Mouse (Mus musculus) heart, embryonic 10.5 days (tissue): ENCODE data around the gene Ehbp1. TPM values are rescaled to one million over a fixed set of nuclear protein-coding genes. Genes with fewer than 3 reads are reported as not detected.

Experiments
- DNase-seq: peaks from one replicate; pipeline ENCODE4 v3.0.0-alpha.2; 2017; ENCODE audit warnings: low spot score
- H3K27ac ChIP-seq: fragments of 300-500 bp; sonication (generic); 2 replicates; pipeline ENCODE4 v1.5.1; 2016; ENCODE audit warnings: mild to moderate bottlenecking
- H3K27me3 ChIP-seq: fragments of 300-500 bp; sonication (generic); 2 replicates; pipeline ENCODE4 v1.6.1; 2016; ENCODE audit warnings: mild to moderate bottlenecking; ENCODE audit not compliant: poor library complexity, insufficient read depth, severe bottlenecking
- H3K36me3 ChIP-seq: fragments of 300-500 bp; sonication (generic); 2 replicates; pipeline ENCODE4 v1.6.1; 2016; ENCODE audit warnings: mild to moderate bottlenecking, moderate library complexity
- H3K4me1 ChIP-seq: fragments of 300-500 bp; sonication (generic); 2 replicates; pipeline ENCODE4 v1.6.1; 2016; ENCODE audit warnings: mild to moderate bottlenecking
- H3K4me3 ChIP-seq: fragments of 300-500 bp; sonication (generic); 2 replicates; pipeline ENCODE4 v1.5.1; 2016; ENCODE audit warnings: mild to moderate bottlenecking, moderate library complexity
- H3K9me3 ChIP-seq: fragments of 300-500 bp; sonication (generic); 2 replicates; pipeline ENCODE4 v1.6.1; 2016; ENCODE audit warnings: mild to moderate bottlenecking, moderate library complexity
- WGBS: fragments of 180-500 bp; shearing (Covaris S2); methylation state at CpG from one replicate; pipeline ENCODE4 v1.1.7; 2016; 5-methylcytosine and 5-hydroxymethylcytosine counted together
- polyA plus RNA-seq: library from polyadenylated mRNA; unstranded; fragments of >200 nt; fragmentation: Nextera tagmentation; extraction: Ambion mirVana; gene quantifications from 2 replicates; pipeline ENCODE4 v1.2.1, GENCODE M21; 2016

Ehbp1 gene
- polyA plus RNA-seq, 1 experiment from 2014 or later, result 10.6 TPM

DNA sequence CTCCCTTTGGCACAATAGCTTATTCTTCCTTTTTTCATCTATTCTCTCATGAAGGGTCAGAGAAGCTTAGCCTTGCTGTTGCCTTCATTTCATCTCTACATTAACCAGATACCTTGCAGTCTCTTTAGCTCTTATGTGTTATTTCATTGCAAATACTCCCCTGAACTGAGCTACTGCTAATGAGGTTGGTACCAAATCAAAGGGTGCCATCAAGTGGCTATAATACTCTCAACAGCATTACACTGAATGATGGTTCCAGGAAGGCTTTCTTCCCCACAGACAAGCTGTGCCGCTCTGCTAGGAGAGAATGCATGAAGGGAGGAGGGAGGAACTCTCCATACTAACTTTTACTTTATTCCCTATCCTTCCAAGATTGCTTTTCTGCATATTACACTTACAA lies 135.5 kb downstream of the Ehbp1 start:
- no peak overlapping the region for H3K27ac ChIP-seq
- no peaks in the 10 kb centered on the region for H3K4me1 ChIP-seq
- no peak for DNase-seq
- H3K4me3 ChIP-seq, result no peak overlapping the region
- whole genome bisulfite sequencing, result 48% methylated on average over 1 of the region's 1 CpGs
- H3K9me3 ChIP-seq, result no peaks in the 10 kb centered on the region
- H3K36me3 ChIP-seq, result no peaks in the 10 kb centered on the region
- no peaks in the 10 kb centered on the region for H3K27me3 ChIP-seq

DNA sequence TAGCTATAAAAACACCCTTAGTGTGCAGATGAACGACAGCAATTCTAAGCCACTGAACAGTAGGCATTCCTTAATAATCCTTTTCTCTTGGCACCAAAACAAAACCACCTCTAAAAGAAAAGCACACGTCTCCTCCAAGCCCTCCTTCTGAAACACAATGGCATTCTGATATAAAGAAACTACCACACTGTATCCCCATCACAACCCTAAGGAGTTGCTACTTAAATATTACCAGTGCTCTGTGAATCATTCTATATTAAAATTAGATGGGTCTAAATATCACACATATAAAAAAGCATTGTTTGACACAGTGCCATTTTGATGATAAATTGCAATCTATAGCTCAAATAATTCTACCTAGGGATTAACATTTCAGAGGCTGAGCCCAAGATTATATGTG lies 135.9 kb downstream of the Ehbp1 start:
- whole genome bisulfite sequencing, result 81% methylated on average over 2 of the region's 2 CpGs
- H3K4me1 ChIP-seq, result no peaks in the 10 kb centered on the region
- no peak overlapping the region for H3K27ac ChIP-seq
- H3K4me3 ChIP-seq, result no peak overlapping the region
- no peak for DNase-seq
- H3K27me3 ChIP-seq, result no peaks in the 10 kb centered on the region
- no peaks in the 10 kb centered on the region for H3K9me3 ChIP-seq
- no peaks in the 10 kb centered on the region for H3K36me3 ChIP-seq

DNA sequence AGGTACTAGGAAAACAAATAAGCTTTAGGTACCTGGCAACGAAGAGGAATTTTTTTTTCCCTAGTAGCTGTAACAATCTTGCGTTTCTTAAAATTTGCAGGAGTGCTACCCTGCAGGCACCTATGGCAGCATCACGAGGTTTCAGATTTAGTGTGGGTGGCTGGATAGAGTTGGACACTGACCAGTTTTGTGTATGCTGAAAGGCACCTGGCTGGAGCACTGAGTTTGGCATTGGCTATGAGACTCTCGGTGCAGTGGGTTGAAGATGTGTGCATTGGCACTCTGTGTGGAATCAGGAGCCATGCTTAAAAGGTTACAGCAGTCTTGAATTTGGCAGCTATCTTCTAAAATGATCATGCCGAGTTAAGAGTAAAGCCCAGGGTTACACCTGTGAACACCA lies 138.7 kb downstream of the Ehbp1 start:
- Histone ChIP-seq H3K4me1 (no peaks in the 10 kb centered on the region; the same call in 1 of the 2 replicates), H3K27me3 (no peaks in the 10 kb centered on the region), H3K36me3 (no peaks in the 10 kb centered on the region), H3K4me3 (no peak overlapping the region), H3K27ac (no peak overlapping the region), H3K9me3 (no peaks in the 10 kb centered on the region)
- WGBS, result 82% methylated on average over 5 of the region's 5 CpGs
- DNase-seq, result no peak

DNA sequence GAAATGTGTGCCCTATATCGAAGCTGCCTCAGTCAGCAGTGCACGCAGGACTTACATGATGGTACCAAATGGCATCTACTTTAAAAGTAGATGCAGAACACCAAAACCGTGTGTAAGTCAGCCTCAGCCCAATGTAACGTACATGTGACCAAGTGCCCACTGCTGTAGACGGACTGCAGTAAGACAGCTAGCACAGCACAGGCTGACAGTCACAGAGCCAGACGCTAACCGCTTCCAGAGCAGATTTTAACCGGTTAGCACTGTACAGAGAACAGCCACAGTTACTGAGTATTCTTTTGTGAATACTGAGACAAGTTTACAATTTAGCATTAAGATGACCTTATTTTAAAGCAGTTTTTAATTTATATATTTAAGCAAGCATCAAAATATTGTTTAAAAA lies 141.0 kb downstream of the Ehbp1 start:
- WGBS, result 85% methylated on average over 8 of the region's 8 CpGs
- no peaks in the 10 kb centered on the region; the same call in 1 of the 2 replicates for H3K4me1 ChIP-seq

DNA sequence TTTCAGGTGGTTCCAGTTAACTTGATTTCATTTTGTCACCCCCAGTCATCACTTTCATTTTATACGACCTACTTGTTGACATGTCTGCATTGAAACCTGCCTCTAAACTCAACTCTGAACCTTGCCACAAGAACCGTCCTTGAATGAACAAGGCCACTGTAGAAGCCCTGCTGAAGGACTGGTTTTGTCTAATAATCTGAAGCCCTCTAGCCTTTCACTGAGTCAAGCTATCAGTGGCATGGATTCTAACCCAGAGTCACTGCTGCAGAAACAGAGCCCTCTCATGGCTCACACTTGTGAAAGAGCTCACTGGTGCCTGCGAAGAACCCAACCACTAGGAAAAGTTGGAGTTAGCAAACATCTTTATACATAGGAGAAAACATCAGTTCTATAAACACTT lies 142.2 kb downstream of the Ehbp1 start:
- peaks cover 2% of the 10 kb centered on the region; the same call in 1 of the 2 replicates for H3K4me1 ChIP-seq

More for the DNA sequence above, 141.0 kb downstream of the Ehbp1 start:
- no peak overlapping the region for H3K27ac ChIP-seq
- H3K9me3 ChIP-seq, result no peaks in the 10 kb centered on the region
- no peak overlapping the region for H3K4me3 ChIP-seq
- DNase-seq, result no peak
- no peaks in the 10 kb centered on the region for H3K36me3 ChIP-seq
- H3K27me3 ChIP-seq, result no peaks in the 10 kb centered on the region

DNA sequence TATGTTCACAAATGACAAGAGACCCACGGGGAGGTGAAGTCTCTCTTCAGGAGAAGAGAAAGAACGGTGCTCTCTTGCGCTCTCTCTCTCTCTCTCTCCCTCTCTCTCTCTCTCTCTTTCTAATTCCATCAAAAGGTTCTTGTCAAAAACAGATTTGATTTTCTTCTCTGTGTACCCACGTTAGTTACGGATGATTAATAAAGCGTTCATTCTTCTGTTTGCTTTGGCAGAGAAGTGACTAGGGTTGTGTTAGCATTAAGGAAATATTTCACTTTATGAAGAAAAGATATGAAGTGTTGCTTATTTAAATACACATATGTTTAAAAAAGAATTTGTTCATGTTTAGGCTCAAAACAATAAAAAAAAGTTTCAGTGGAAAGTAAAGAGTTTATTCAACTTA lies 143.7 kb downstream of the Ehbp1 start:
- Histone ChIP-seq H3K4me3 (no peak overlapping the region), H3K36me3 (no peaks in the 10 kb centered on the region), H3K27ac (0 out of 2 replicates have a peak overlapping the region, but pooled peaks have one; percentile 29)

More for the DNA sequence above, 142.2 kb downstream of the Ehbp1 start:
- H3K27me3 ChIP-seq, result no peaks in the 10 kb centered on the region
- no peak for DNase-seq
- no peak overlapping the region for H3K4me3 ChIP-seq
- no peaks in the 10 kb centered on the region for H3K9me3 ChIP-seq
- H3K27ac ChIP-seq, result no peak overlapping the region
- no peaks in the 10 kb centered on the region for H3K36me3 ChIP-seq
- WGBS, result 62% methylated on average over 3 of the region's 3 CpGs

DNA sequence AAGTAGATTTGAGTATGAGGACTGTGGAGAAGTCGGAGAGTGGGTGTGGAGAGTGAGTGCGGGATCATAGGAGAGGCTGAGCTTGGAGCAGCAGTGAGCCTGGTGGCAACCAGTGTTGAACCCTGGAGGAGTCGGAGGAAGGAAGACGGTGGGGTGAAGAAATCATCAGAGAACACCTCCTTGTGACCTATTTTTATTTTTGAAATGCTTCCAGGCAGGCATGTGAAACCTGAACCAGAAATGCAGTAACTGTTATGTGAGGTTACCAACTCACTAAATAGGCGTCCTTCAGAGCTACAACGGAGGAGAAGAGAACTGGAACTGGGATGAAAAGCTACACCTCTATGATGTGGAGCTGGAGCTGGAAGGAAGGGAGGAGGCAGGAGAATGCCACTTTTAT lies 144.2 kb downstream of the Ehbp1 start:
- H3K36me3 ChIP-seq, result no peaks in the 10 kb centered on the region
- peaks cover 9% of the 10 kb centered on the region; the same call in 1 of the 2 replicates for H3K4me1 ChIP-seq
- no peak for DNase-seq
- H3K27me3 ChIP-seq, result no peaks in the 10 kb centered on the region
- H3K4me3 ChIP-seq, result no peak overlapping the region
- 0 out of 2 replicates have a peak overlapping the region, but pooled peaks have one; percentile 29 for H3K27ac ChIP-seq
- 66% methylated on average over 6 of the region's 6 CpGs for WGBS
- H3K9me3 ChIP-seq, result no peaks in the 10 kb centered on the region

More for the DNA sequence above, 143.7 kb downstream of the Ehbp1 start:
- Histone ChIP-seq H3K4me1 (peaks cover 9% of the 10 kb centered on the region; the same call in 1 of the 2 replicates), H3K9me3 (no peaks in the 10 kb centered on the region), H3K27me3 (no peaks in the 10 kb centered on the region)
- 80% methylated on average over 6 of the region's 6 CpGs for WGBS
- no peak for DNase-seq

DNA sequence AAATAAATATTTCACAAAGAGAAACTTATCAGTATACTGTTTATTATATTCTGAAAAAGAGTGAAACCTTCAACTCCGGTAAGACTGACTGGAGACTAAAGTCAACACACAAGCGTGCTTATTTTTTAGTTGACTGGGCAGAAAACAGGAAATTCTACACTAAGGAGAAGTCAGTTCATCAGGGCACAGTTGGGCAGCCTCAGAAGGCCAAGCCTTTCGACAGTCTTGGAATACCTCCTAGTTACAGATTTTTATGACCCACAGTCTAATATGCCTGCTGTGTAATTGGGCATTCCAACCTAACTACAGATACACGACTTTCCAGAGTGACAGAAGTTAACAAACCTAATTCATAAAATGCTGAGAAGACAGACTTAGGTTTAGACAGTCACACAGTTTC lies 145.3 kb downstream of the Ehbp1 start:
- peaks cover 9% of the 10 kb centered on the region; the same call in 1 of the 2 replicates for H3K4me1 ChIP-seq
- no peaks in the 10 kb centered on the region for H3K36me3 ChIP-seq
- no peak overlapping the region for H3K4me3 ChIP-seq
- no peak for DNase-seq
- 79% methylated on average over 4 of the region's 4 CpGs for WGBS
- H3K27me3 ChIP-seq, result no peaks in the 10 kb centered on the region
- H3K27ac ChIP-seq, result no peak overlapping the region
- H3K9me3 ChIP-seq, result no peaks in the 10 kb centered on the region

DNA sequence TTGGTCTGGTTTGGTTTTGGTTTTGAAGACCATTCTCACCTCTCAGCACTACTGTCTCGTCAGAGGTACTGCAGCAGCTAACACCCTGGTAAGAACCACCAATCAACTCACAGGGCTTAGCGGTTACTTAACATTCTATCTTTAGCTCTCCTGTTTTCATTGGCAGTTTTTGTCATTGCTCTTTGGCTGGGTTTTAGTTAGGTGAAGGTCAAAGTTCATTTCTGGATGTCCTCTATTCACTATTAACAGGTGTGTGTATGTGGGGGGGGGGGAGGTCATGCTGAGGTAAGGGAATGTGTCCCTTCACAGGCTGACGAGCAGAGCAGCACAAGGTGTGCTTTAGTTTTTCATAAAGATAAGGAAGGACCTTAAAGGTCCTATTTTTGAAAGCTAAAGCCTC lies 147.5 kb downstream of the Ehbp1 start:
- H3K36me3 ChIP-seq, result no peaks in the 10 kb centered on the region
- H3K9me3 ChIP-seq, result no peaks in the 10 kb centered on the region
- 47% methylated on average over 3 of the region's 3 CpGs for WGBS
- H3K4me1 ChIP-seq, result peaks cover 9% of the 10 kb centered on the region; the same call in 1 of the 2 replicates
- H3K27ac ChIP-seq, result no peak overlapping the region
- DNase-seq, result no peak
- no peaks in the 10 kb centered on the region for H3K27me3 ChIP-seq
- H3K4me3 ChIP-seq, result no peak overlapping the region

DNA sequence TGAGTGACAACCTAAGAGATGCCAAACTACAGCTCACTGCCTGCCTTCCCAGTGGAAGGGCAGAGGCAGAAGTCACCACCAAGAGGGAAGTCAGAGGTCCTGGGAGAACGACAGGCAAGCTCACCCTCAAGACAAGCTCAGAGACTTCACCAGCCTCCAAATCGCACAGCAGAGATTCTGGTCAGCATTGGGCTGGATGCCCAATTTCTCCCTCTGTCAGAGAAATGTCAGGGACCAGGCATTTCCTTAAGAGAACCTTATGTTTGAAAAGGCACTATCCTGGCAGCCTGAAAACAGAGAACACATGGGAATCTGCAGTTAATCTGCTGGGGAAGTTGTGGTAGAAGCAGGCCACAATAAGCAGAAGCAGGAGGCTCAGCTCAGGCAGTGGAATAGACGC lies 151.5 kb downstream of the Ehbp1 start:
- no peak for DNase-seq
- WGBS, result 74% methylated on average over 3 of the region's 3 CpGs
- Histone ChIP-seq H3K36me3 (no peaks in the 10 kb centered on the region), H3K9me3 (no peaks in the 10 kb centered on the region), H3K27ac (no peak overlapping the region), H3K4me1 (peaks cover 9% of the 10 kb centered on the region; the same call in 1 of the 2 replicates), H3K27me3 (no peaks in the 10 kb centered on the region), H3K4me3 (no peak overlapping the region)

DNA sequence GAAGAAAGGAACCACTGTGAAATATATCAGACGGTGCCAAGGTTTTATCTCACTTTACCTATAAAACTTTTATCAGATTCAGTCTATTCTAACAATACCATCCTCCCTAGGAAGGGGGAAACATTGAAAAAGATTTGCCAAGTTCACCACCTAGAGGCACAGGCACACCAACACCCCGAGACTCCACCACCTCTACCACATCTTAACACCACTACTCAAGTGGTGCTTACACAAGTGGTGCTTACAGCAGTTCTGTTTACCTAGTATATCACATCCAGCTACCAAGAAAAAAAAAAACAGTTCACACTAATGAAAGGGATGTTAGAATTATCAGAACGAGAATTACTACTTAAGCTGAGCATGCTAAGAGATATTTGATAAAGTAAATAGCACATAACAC lies 152.1 kb downstream of the Ehbp1 start:
- 61% methylated on average over 3 of the region's 3 CpGs for WGBS

DNA sequence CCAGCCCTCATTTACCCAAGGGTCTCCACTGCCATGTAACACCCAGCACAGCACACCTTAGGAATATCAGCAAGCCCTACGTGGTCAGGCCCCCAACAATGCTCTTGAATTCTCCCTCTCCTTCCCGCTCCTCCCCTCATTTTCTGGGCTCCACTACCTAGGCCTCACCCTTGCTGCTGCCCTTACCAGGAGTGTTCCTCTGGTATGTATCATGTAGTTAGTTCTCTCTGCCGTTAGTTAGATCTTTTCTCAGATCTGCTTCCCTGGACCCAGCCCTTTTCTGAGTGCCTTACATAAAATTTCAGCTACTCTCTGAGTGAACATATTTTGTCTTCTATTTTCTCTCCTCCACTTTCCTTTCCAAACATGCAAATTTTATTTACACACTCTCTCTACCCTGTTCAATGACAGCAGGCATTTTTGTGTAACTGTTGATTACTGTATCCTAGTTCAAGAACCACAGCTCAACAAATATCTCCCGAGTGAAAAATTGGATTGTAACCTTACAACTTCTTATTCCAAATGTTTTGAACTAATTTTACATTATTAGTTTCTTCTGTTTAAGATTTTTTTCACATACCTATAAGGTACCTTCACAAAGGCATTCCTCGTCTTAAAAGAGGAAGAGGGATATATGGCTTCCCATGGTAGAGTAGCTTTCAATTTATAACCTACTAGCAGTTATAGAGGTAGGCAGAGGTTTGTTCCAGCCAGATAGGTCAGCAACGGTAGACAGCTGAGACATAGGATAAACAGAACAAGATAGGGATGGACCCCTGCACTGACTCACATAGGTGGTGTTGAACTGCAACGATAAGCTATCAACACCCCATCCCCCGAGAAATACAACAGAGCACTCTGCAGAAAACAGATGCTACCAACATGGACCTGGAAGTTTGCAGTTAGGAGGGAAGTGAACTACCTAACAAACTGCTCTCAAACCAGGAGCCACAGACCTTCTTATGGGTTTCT lies 160.3 kb downstream of the Ehbp1 start:
- H3K4me1 ChIP-seq, result no peaks in the 10 kb centered on the region
- no peaks in the 10 kb centered on the region for H3K9me3 ChIP-seq
- H3K4me3 ChIP-seq, result no peak overlapping the region
- H3K36me3 ChIP-seq, result no peaks in the 10 kb centered on the region
- no peaks in the 10 kb centered on the region for H3K27me3 ChIP-seq
- DNase-seq, result no peak
- H3K27ac ChIP-seq, result no peak overlapping the region
- 53% methylated on average over 8 of the region's 8 CpGs for WGBS

More for the DNA sequence above, 152.1 kb downstream of the Ehbp1 start:
- DNase-seq, result no peak
- Histone ChIP-seq H3K4me3 (no peak overlapping the region), H3K36me3 (no peaks in the 10 kb centered on the region), H3K4me1 (peaks cover 8% of the 10 kb centered on the region; the same call in 1 of the 2 replicates), H3K27ac (no peak overlapping the region), H3K9me3 (no peaks in the 10 kb centered on the region), H3K27me3 (no peaks in the 10 kb centered on the region)

DNA sequence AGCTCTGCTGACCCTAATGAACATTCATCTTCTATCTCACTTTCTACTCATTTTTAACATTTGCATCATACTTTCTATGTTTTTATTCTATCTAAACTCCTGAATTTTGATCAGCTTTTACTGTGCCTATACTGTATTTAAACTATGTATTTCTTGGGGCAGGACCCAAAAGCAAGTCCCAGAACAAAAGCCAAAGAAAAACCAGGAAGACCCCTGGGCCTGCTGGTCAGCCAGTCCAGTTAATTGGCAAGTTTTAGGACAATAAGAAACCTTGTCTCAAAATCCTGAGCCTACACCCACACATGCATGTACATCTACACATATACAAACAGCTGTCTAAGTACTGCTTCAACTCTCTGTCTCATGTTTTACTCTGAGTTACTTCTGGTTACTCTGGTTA lies 161.9 kb downstream of the Ehbp1 start:
- no peaks in the 10 kb centered on the region for H3K36me3 ChIP-seq
- H3K4me1 ChIP-seq, result no peaks in the 10 kb centered on the region
- H3K27ac ChIP-seq, result no peak overlapping the region
- no peak overlapping the region for H3K4me3 ChIP-seq
- no peaks in the 10 kb centered on the region for H3K27me3 ChIP-seq
- DNase-seq, result no peak
- H3K9me3 ChIP-seq, result no peaks in the 10 kb centered on the region
